Mouse (Mus musculus): ENCODE results near the gene Nckap1.
"Not testable (repeated sequence)": the region's sequence is repeated elsewhere in the genome, so short reads cannot be mapped to it uniquely, and the experiment has no call there.

Gene Nckap1

GRCm38 (mm10) chr2:80561478-80561877 lies 19.7 kb downstream of the Nckap1 start:
- no peak for DNase-seq (ENCODE audit: low spot score in 2 of 2)

GRCm38 (mm10) chr2:80560773-80561172 lies 20.4 kb downstream of the Nckap1 start:
- DNase-seq (ENCODE audit: low spot score in 2 of 2): no peak

GRCm38 (mm10) chr2:80559655-80560054 lies 21.5 kb downstream of the Nckap1 start:
- no peak for DNase-seq (ENCODE audit: low spot score in 2 of 2)

- no peak for DNase-seq (ENCODE audit: low spot score in 2 of 2)
These were observed 26.7 kb downstream of the Nckap1 start for GRCm38 (mm10) chr2:80554442-80554841.

- DNase-seq (ENCODE audit: low spot score in 2 of 2): no peak
These were observed 31.5 kb downstream of the Nckap1 start for GRCm38 (mm10) chr2:80549704-80550103.

- no peak for DNase-seq (ENCODE audit: low spot score in 2 of 2)
These were observed 33.3 kb downstream of the Nckap1 start for GRCm38 (mm10) chr2:80547901-80548300.

GRCm38 (mm10) chr2:80542801-80543200 lies 38.4 kb downstream of the Nckap1 start:
- no peak for DNase-seq (ENCODE audit: low spot score in 2 of 2)

GRCm38 (mm10) chr2:80537156-80537555 lies 44.0 kb downstream of the Nckap1 start:
- DNase-seq (ENCODE audit: low spot score in 2 of 2): no peak

- DNase-seq (ENCODE audit: low spot score in 2 of 2): no peak
These were observed 44.6 kb downstream of the Nckap1 start for GRCm38 (mm10) chr2:80536608-80537007.

GRCm38 (mm10) chr2:80524275-80524674 lies 56.9 kb downstream of the Nckap1 start:
- DNase-seq (ENCODE audit: low spot score in 2 of 2): no peak

- no peak for DNase-seq (ENCODE audit: low spot score in 2 of 2)
These were observed 75.0 kb downstream of the Nckap1 start for GRCm38 (mm10) chr2:80506051-80506802.

GRCm38 (mm10) chr2:80502132-80502531 lies 79.0 kb downstream of the Nckap1 start:
- DNase-seq (ENCODE audit: low spot score in 2 of 2): no peak

- DNase-seq (ENCODE audit: low spot score in 2 of 2): not testable (repeated sequence)
These were observed 85.9 kb downstream of the Nckap1 start for GRCm38 (mm10) chr2:80495304-80495703.

- no peak for DNase-seq (ENCODE audit: low spot score in 2 of 2)
These were observed 94.3 kb downstream of the Nckap1 start for GRCm38 (mm10) chr2:80486851-80487250.

GRCm38 (mm10) chr2:80484951-80485350 lies 96.2 kb downstream of the Nckap1 start:
- DNase-seq (ENCODE audit: low spot score in 2 of 2): no peak

GRCm38 (mm10) chr2:80475831-80476230 lies 105.3 kb downstream of the Nckap1 start:
- no peak for DNase-seq (ENCODE audit: low spot score in 2 of 2)

GRCm38 (mm10) chr2:80474247-80474796 lies 106.9 kb downstream of the Nckap1 start:
- no peak for DNase-seq (ENCODE audit: low spot score in 2 of 2)

- DNase-seq (ENCODE audit: low spot score in 2 of 2): no peak
These were observed 115.0 kb downstream of the Nckap1 start for GRCm38 (mm10) chr2:80465991-80466821.

GRCm38 (mm10) chr2:80461827-80462226 lies 119.4 kb downstream of the Nckap1 start:
- no peak for DNase-seq (ENCODE audit: low spot score in 2 of 2)
